Mouse (Mus musculus): Measurements from ENCODE around the gene Nipal3. TPM values are rescaled to one million over a fixed set of nuclear protein-coding genes. Genes with fewer than 3 reads are reported as not detected.

The Nipal3 gene
- total and polyA plus RNA-seq, 3 experiments, result 27.0 to 41.5 (median 35.0) TPM

DNA sequence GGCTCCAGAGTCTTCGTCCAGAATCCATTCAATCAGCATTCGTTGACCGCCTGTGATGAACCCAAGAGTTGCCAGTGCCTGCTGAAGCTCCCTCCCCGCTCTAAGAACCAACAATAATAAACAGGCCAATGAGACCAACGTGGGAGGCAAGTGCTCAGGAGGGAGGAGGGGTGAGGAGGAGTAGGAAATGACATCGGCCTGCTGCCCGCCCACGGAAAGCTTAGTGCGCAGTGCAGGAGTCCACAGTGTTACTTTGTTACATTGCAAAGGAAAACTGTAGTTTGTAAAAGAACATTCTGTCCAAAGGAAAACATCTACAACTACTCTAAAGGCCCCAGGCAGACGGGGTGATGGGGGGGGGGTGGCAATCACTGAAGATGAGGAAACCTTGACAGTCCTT, 90.8 kb downstream of the Nipal3 start:
- TF ChIP-seq EP300 (IDR thresholded peaks at IDR 0.05; ENCODE audit: insufficient read depth, low read depth, low read length) (no peak), POLR2A (IDR thresholded peaks at IDR 0.05; ENCODE audit: insufficient read depth, low read depth, low read length) (no peak), CTCF (IDR thresholded peaks at IDR 0.05) (no peak)
- Histone ChIP-seq H3K36me3 (ENCODE audit: control insufficient read depth, insufficient read depth, low read length) (no peaks in the 10 kb centered on the region), H3K4me3 (no peak overlapping the region), H3K27ac (no peak overlapping the region), H3K9ac (ENCODE audit: low read depth, low read length) (no peak overlapping the region), H3K4me1 (ENCODE audit: control insufficient read depth, insufficient read depth, low read length) (no peaks in the 10 kb centered on the region), H3K79me2 (replicated peaks; ENCODE audit: control insufficient read depth, insufficient read depth, low read length) (no peaks in the 10 kb centered on the region), H3K27me3 (ENCODE audit: control insufficient read depth, insufficient read depth, low read length) (no peaks in the 10 kb centered on the region)
- intact Hi-C loops (cut with DNase I), result no loop called here
- no peak for DNase-seq
- WGBS, result 70% methylated on average over 10 of the region's 10 CpGs

DNA sequence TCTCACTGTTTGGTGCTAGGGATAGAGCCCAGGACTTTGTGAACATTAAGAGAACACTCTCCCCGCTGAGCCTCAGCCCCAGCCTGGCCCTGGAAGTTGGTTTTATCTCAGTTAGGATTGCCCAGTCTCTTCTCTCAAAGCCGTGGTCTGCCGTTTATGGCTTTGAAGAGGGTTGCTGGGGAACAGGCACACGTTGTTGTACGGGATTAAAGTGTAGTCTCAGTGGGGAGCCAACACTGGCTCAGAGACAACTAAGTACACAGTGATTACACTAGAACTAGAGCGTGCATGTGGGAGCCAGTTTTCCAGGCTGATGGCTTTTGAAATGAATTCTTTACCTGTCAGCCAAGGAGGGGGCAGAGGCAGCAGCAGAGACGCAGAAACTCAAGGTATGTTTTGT, 93.0 kb downstream of the Nipal3 start:
- WGBS, result 42% methylated on average over 7 of the region's 7 CpGs
- H3K27ac ChIP-seq, result no peak overlapping the region
- TF ChIP-seq EP300 (IDR thresholded peaks at IDR 0.05; ENCODE audit: insufficient read depth, low read depth, low read length) (no peak), POLR2A (IDR thresholded peaks at IDR 0.05; ENCODE audit: insufficient read depth, low read depth, low read length) (no peak), CTCF (IDR thresholded peaks at IDR 0.05) (no peak)
- H3K79me2 ChIP-seq (replicated peaks; ENCODE audit: control insufficient read depth, insufficient read depth, low read length), result no peaks in the 10 kb centered on the region
- no peaks in the 10 kb centered on the region for H3K36me3 ChIP-seq (ENCODE audit: control insufficient read depth, insufficient read depth, low read length)
- no peaks in the 10 kb centered on the region for H3K4me1 ChIP-seq (ENCODE audit: control insufficient read depth, insufficient read depth, low read length)
- H3K9ac ChIP-seq (ENCODE audit: low read depth, low read length), result no peak overlapping the region
- DNase-seq, result no peak
- H3K27me3 ChIP-seq (ENCODE audit: control insufficient read depth, insufficient read depth, low read length), result peaks cover 5% of the 10 kb centered on the region
- H3K4me3 ChIP-seq, result no peak overlapping the region
- intact Hi-C loops (cut with DNase I), result no loop called here

DNA sequence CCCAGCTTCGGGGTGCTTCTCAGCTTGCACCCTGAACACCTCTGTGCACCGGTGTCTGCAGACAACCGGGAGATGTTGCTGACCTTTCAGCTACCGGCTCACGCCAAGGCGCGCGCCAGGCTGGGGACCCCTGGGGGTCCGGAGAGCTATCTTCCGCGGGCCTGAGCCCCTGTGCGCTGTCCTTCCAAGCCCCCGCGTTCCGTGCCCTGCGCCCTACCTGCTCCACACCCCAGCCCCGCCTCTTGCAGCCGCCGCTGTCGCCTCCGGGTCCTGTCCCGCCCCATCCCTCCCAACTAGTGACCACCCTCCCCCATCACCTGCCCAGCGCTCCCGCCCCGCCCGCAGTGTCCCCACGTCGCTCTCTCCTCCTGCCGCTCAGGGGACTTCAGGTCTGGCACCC, 96.8 kb downstream of the Nipal3 start, which contains the start of gene Ncmap:
TSS of gene Ncmap (minus strand) at position 237 of the 400 bp plus-strand sequence.
- Histone ChIP-seq H3K36me3 (ENCODE audit: control insufficient read depth, insufficient read depth, low read length) (no peaks in the 10 kb centered on the region), H3K4me1 (ENCODE audit: control insufficient read depth, insufficient read depth, low read length) (no peaks in the 10 kb centered on the region), H3K9ac (ENCODE audit: low read depth, low read length) (no peak within 1 kb of the TSS), H3K79me2 (replicated peaks; ENCODE audit: control insufficient read depth, insufficient read depth, low read length) (no peaks in the 10 kb centered on the region), H3K4me3 (no peak within 1 kb of the TSS), H3K27me3 (ENCODE audit: control insufficient read depth, insufficient read depth, low read length) (peaks cover 5% of the 10 kb centered on the region), H3K27ac (no peak within 1 kb of the TSS)
- DNase-seq, result no peak
- WGBS, result 2% methylated on average over 29 of the region's 29 CpGs
- intact Hi-C loops (cut with DNase I), result no loop called here
- no peak for TF ChIP-seq POLR2A (IDR thresholded peaks at IDR 0.05; ENCODE audit: insufficient read depth, low read depth, low read length)
- no peak for TF ChIP-seq CTCF (IDR thresholded peaks at IDR 0.05)
- TF ChIP-seq EP300 (IDR thresholded peaks at IDR 0.05; ENCODE audit: insufficient read depth, low read depth, low read length), result no peak

DNA sequence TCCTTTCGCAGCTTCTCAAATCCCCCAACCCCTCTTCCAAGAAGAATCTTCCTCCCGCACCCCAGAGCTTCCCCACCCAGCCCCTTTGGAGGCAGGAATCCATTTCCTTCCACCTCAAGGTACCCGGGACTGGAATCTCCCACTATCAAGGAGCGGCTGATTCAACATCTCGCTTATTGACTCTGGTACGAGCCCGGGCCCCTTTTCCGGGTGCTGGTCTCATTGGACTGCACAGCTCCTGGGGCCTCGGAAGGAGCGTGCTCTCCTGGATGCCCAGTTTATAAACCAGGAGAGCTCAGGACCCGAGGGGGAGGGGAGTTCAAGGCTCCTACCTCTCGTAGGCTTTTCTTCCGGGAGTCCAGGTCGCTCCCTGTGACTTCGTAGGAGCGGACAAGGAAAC, 97.3 kb downstream of the Nipal3 start:
- no peak overlapping the region for H3K4me3 ChIP-seq
- intact Hi-C loops (cut with DNase I), result no loop called here
- WGBS, result 9% methylated on average over 15 of the region's 16 CpGs
- H3K27ac ChIP-seq, result no peak overlapping the region
- no peak for DNase-seq
- no peak for TF ChIP-seq CTCF (IDR thresholded peaks at IDR 0.05)
- TF ChIP-seq EP300 (IDR thresholded peaks at IDR 0.05; ENCODE audit: insufficient read depth, low read depth, low read length), result no peak
- TF ChIP-seq POLR2A (IDR thresholded peaks at IDR 0.05; ENCODE audit: insufficient read depth, low read depth, low read length), result no peak
- H3K4me1 ChIP-seq (ENCODE audit: control insufficient read depth, insufficient read depth, low read length), result no peaks in the 10 kb centered on the region
- H3K79me2 ChIP-seq (replicated peaks; ENCODE audit: control insufficient read depth, insufficient read depth, low read length), result no peaks in the 10 kb centered on the region
- peaks cover 5% of the 10 kb centered on the region for H3K27me3 ChIP-seq (ENCODE audit: control insufficient read depth, insufficient read depth, low read length)
- H3K36me3 ChIP-seq (ENCODE audit: control insufficient read depth, insufficient read depth, low read length), result no peaks in the 10 kb centered on the region
- H3K9ac ChIP-seq (ENCODE audit: low read depth, low read length), result no peak overlapping the region

DNA sequence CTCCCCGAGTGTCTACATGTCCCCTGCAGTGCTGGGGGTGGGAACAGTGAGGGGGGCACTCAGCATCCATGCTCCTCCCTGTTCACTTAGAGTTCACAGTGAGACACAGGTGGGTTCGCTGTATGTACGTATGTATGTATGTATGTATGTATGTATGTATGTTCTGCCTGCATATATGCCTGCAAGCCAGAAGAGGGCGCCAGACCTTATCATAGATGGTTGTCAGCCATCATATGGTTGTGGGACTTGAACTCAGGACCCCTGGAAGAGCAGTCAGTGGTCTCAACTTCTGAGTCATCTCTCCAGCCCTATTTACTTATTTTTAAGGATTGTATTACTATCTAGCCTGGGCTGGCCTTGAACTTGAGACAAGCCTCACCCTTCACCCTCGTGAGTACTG, 98.5 kb downstream of the Nipal3 start:
- H3K79me2 ChIP-seq (replicated peaks; ENCODE audit: control insufficient read depth, insufficient read depth, low read length), result no peaks in the 10 kb centered on the region
- H3K27me3 ChIP-seq (ENCODE audit: control insufficient read depth, insufficient read depth, low read length), result peaks cover 5% of the 10 kb centered on the region
- DNase-seq, result no peak
- H3K4me3 ChIP-seq, result no peak overlapping the region
- intact Hi-C loops (cut with DNase I), result no loop called here
- H3K27ac ChIP-seq, result no peak overlapping the region
- H3K36me3 ChIP-seq (ENCODE audit: control insufficient read depth, insufficient read depth, low read length), result no peaks in the 10 kb centered on the region
- TF ChIP-seq CTCF (IDR thresholded peaks at IDR 0.05), result no peak
- no peak for TF ChIP-seq EP300 (IDR thresholded peaks at IDR 0.05; ENCODE audit: insufficient read depth, low read depth, low read length)
- no peak for TF ChIP-seq POLR2A (IDR thresholded peaks at IDR 0.05; ENCODE audit: insufficient read depth, low read depth, low read length)
- WGBS, result 87% methylated on average over 5 of the region's 5 CpGs
- no peaks in the 10 kb centered on the region; the same call in 1 of the 2 replicates for H3K4me1 ChIP-seq (ENCODE audit: control insufficient read depth, insufficient read depth, low read length)
- no peak overlapping the region for H3K9ac ChIP-seq (ENCODE audit: low read depth, low read length)

Small RNA genes within 50 kb of the gene (microRNA-seq; reads per million reads assigned to microRNA genes)
- 0 reads per million in 2 experiments for gene Gm25317
- 245 to 288 reads per million in 2 experiments for gene Mir700

Other genes starting within 250 kb of the Nipal3 start
- gene Clic4, start 222.2 kb downstream of the Nipal3 start, total RNA-seq (2021), result 100 to 1,000 TPM; 248 to 249 TPM
- 148 and 227 TPM in 2 replicates for gene Clic4, start 222.2 kb downstream of the Nipal3 start, polyA plus RNA-seq (2012; rRNA removed)
- gene Srrm1, start 141.7 kb downstream of the Nipal3 start, total RNA-seq (2021), result 10 to 100 TPM; 53.8 to 58.2 TPM
- 25.0 and 35.0 TPM in 2 replicates for gene Srrm1, start 141.7 kb downstream of the Nipal3 start, polyA plus RNA-seq (2012; rRNA removed)
- under 1 TPM in 1 of 2 experiments, not detected in 1; 0.21 TPM for gene Ncmap, start 96.8 kb downstream of the Nipal3 start, total RNA-seq (2021)
- 0.62 TPM in 1 of 2 replicates, not detected in the other for gene Ncmap, start 96.8 kb downstream of the Nipal3 start, polyA plus RNA-seq (2012; rRNA removed)
- gene Rcan3, start 61.2 kb downstream of the Nipal3 start, total RNA-seq (2021), result 10 to 100 TPM in 1 of 2 experiments, 1 to 10 TPM in 1; 8.5 to 11.3 TPM
- 6.8 and 12.1 TPM in 2 replicates for gene Rcan3, start 61.2 kb downstream of the Nipal3 start, polyA plus RNA-seq (2012; rRNA removed)
- gene Stpg1, start 248 bp downstream of the Nipal3 start, total RNA-seq (2021), result not detected
- gene Stpg1, start 248 bp downstream of the Nipal3 start, polyA plus RNA-seq (2012; rRNA removed), result 0.12 and 0.25 TPM in 2 replicates
- gene Grhl3, start 78.6 kb upstream of the Nipal3 start, total RNA-seq (2021), result under 1 TPM; 0.08 to 0.14 TPM
- gene Grhl3, start 78.6 kb upstream of the Nipal3 start, polyA plus RNA-seq (2012; rRNA removed), result 0.04 TPM in 1 of 2 replicates, not detected in the other
- gene Ifnlr1, start 191.2 kb upstream of the Nipal3 start, total RNA-seq (2021), result 1 to 10 TPM; 1.8 to 3.2 TPM
- 2.0 and 2.8 TPM in 2 replicates for gene Ifnlr1, start 191.2 kb upstream of the Nipal3 start, polyA plus RNA-seq (2012; rRNA removed)
- gene Il22ra1, start 233.1 kb upstream of the Nipal3 start, total RNA-seq (2021), result under 1 TPM; 0.30 to 0.42 TPM
- gene Il22ra1, start 233.1 kb upstream of the Nipal3 start, polyA plus RNA-seq (2012; rRNA removed), result 0.15 and 0.23 TPM in 2 replicates

Data from heart, adult 2 months (tissue).